Mouse (Mus musculus) thymus, postnatal 4 days (tissue): Measurements from ENCODE around the gene Glycam1.

Experiments
- DNase-seq: peaks from one replicate; pipeline ENCODE4 v3.0.0; 2021

Gene Glycam1

DNA sequence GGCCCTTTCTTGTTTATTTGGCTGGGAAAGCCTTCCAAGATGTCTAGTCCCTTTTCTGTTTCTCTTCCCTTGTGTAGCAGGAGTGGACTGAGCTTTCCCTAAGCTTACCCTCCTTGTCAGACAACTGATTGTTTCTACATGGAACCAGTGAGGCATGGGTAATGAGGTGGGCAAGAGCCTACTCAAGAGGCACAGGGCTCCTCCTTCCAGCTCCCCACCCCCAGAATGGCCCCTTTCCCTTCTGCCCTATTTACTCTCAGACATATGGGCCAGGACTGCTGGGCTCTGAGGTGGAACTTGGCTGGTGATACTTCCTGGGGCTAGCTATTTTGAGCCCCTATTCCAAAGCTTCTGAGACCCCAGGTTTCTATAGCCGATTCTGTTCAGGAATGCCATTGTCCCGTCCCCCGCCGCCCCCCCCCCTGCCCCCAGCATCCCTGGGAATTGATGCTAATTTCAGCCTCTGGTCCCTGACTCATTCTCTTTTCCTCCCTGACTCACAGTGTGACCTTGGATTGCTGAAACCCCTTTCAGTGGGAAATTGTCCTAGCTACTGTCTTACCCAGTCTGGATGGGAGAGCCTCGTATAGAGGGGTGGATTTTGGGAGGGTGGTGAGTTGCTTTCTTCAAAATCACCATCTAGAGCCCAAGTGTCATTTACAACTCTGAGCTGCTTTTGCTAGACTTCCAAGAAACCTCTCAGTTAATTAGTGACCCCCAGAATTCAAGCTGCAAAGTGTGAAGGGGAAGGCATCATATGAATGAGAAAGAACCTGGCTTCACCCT, 46.1 kb downstream of the Glycam1 start:
- no peak for DNase-seq

- no peak for DNase-seq
Observed at GRCm38 (mm10) chr15:103514914-103515313, 50.0 kb downstream of the Glycam1 start.

DNA sequence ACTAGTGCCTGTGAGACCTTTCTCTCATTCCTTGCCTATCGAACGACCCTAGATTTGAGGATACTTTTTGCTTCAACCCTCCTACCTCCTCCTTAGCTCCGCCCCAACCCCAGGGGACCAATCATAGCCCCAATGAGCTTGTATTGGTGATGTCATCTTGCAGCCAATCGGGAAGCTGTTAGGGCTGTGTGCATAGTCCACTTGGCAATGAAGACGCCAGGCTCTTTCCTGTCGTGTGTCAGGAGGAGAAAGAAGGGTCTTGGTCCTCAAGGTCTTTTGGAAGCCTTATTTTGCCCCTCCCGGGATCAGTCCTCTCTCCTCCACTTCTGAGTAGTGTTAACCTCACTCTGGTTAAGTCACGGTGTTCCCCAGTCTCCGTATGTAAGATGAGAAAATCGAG, 50.8 kb downstream of the Glycam1 start:
- peak; percentile 74 for DNase-seq

DNA sequence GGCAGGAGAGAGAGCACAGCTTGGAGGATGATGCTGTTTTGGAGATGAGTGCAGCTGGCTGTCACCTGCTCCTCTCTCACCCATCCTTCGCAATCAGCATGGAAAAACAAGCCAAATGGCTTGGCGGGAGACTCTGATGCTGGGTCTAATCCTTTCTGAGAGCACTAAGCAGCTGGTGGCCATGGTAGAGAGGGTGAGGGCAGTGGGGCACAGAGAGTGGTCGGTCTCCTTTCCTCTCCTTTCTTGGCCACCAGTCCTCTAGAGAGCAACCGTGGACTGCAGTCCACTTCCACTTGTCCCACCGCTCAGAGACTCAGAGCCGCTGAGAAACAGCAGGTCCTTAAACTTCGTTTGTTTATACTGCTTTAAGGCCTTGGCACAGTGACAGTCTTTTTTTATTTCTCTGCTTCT, 51.3 kb downstream of the Glycam1 start:
- DNase-seq, result no peak
